Mouse (Mus musculus): ENCODE measurements at regions not wholly inside any gene's neighbourhood (a gene's known extent, or its start where the extent isn't known, plus 50 kb on each side); places are given as distances from the start of the nearest gene placed in this dataset.

GRCm38 (mm10) chr17:44443460-44443859 lies 255.1 kb downstream of the Clic5 start:
- TF ChIP-seq POLR2A (IDR thresholded peaks at IDR 0.05; ENCODE audit: borderline replicate concordance, control insufficient read depth, low read depth, low read length): no peak
- TF ChIP-seq CTCF (IDR thresholded peaks at IDR 0.05; ENCODE audit: control insufficient read depth, insufficient read depth, low read length): no peak
